Mouse (Mus musculus) liver, embryonic 16.5 days (tissue): ENCODE measurements at regions not wholly inside any gene's neighbourhood (a gene's known extent, or its start where the extent isn't known, plus 50 kb on each side); places are given as distances from the start of the nearest gene placed in this dataset.

Experiments used
- ATAC-seq: fragments of 200-750 bp; cut with Nextera tagmentation; 2 replicates; pipeline ENCODE4 v1.8.0; 2017; ENCODE audit warnings: low read depth, mild to moderate bottlenecking, moderate number of reproducible peaks, moderate library complexity
- H3K27ac ChIP-seq: fragments of 300-500 bp; sonication (generic); 2 replicates; pipeline ENCODE4 v1.5.1; 2014; ENCODE audit warnings: mild to moderate bottlenecking, low read length
- H3K27me3 ChIP-seq: fragments of 300-500 bp; sonication (generic); 2 replicates; pipeline ENCODE4 v1.6.1; 2014; ENCODE audit warnings: low read depth, low read length, mixed read lengths; ENCODE audit not compliant: control insufficient read depth, insufficient read depth
- H3K36me3 ChIP-seq: fragments of 300-500 bp; sonication (generic); 2 replicates; pipeline ENCODE4 v1.6.1; 2014; ENCODE audit warnings: mild to moderate bottlenecking; ENCODE audit not compliant: control insufficient read depth, insufficient read depth
- H3K4me1 ChIP-seq: fragments of 300-500 bp; sonication (generic); 2 replicates; pipeline ENCODE4 v1.6.1; 2014; ENCODE audit warnings: low read depth, low read length, mixed read lengths; ENCODE audit not compliant: control insufficient read depth
- H3K4me2 ChIP-seq: fragments of 300-500 bp; sonication (generic); 2 replicates; pipeline ENCODE4 v1.6.1; 2014; ENCODE audit warnings: low read depth, low read length, mixed read lengths
- H3K4me3 ChIP-seq: fragments of 300-500 bp; sonication (generic); 2 replicates; pipeline ENCODE4 v1.5.1; 2014; ENCODE audit warnings: low read depth, mild to moderate bottlenecking, low read length
- H3K9ac ChIP-seq: fragments of 300-500 bp; sonication (generic); 2 replicates; pipeline ENCODE4 v1.6.1; 2014; ENCODE audit warnings: low read depth, low read length
- H3K9me3 ChIP-seq: fragments of 300-500 bp; sonication (generic); replicated peaks from 2 replicates; pipeline ENCODE4 v1.6.1; 2016; ENCODE audit warnings: low read length; ENCODE audit not compliant: control insufficient read depth
- WGBS: fragments of 180-500 bp; shearing (Covaris S2); extraction: QIAGEN DNeasy Blood & Tissue Kit; methylation state at CpG from one replicate; pipeline ENCODE4 v1.1.7; 2014; ENCODE audit not compliant: insufficient replicate concordance; 5-methylcytosine and 5-hydroxymethylcytosine counted together

DNA sequence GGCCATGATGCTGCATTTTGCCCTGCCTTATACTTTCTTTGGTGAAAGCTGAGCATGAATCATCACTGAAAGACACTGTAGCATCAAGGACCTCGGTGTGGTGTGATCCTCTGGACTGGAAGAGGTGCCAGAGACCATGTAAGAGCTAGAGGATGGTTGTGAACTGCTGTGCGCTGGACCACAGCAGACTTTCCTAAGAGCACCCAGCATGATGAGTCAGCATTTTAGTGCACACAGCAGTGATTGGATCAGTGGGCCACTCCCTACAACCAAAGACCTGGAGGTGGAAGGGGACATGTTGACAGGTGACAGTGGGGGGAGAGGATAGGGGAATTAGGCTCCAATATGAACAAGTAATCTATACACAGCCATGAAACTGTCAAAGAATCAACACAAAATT lies 49.8 kb upstream of the Atxn1 start:
- no peaks in the 10 kb centered on the region for H3K4me1 ChIP-seq
- H3K27me3 ChIP-seq = no peaks in the 10 kb centered on the region; the same call in 1 of the 2 replicates
- no peak overlapping the region for H3K9ac ChIP-seq
- H3K4me3 ChIP-seq = no peak overlapping the region
- 42% methylated on average over 2 of the region's 2 CpGs for WGBS
- H3K9me3 ChIP-seq = no peaks in the 10 kb centered on the region
- no peak overlapping the region for H3K4me2 ChIP-seq
- ATAC-seq = no peak
- H3K36me3 ChIP-seq = no peaks in the 10 kb centered on the region
- H3K27ac ChIP-seq = no peak overlapping the region
